Mouse (Mus musculus) embryo, embryonic 10 days (tissue): ENCODE measurements around the gene 2510009E07Rik.
A peak's percentile ranks its signal among the peaks of the same experiment; 100 is the strongest.

Source experiments
- DNase-seq: peaks from one replicate; pipeline ENCODE4 v3.0.0-alpha.2; 2015; ENCODE audit warnings: low spot score

Gene 2510009E07Rik

DNA sequence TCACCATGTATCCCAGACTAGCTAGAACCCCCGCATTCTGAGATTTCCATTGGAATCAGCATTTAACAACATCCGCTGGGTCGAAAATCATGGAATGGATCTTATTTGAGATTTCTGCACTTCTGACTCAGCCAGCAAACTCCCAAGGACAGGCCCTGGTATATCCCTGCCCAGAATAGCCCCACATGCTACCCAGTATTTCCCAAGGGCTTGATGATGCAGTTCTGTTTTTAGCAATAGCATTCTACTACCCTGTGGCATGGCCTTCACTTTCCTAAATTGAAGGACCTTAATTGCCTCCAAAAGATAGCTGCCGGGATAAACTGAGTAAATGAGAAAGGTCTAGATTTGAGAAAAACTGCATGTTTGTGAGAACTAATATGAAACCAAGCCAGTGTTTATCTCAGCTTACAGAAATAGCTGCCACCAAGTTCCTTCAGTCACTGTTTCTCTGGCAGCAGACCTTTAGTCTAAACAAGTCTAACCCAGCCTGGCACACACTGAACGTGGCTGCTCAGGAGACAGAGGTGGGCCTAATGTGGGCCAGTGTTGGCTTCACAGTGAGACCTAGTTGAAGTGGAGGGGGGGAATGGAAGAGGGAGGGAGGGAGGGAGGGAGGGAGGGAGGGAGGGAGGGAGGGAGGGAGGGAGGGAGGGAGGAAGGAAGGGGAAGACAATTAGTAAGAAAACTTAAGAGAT lies 58.2 kb downstream of the 2510009E07Rik start:
- DNase-seq: no peak

DNA sequence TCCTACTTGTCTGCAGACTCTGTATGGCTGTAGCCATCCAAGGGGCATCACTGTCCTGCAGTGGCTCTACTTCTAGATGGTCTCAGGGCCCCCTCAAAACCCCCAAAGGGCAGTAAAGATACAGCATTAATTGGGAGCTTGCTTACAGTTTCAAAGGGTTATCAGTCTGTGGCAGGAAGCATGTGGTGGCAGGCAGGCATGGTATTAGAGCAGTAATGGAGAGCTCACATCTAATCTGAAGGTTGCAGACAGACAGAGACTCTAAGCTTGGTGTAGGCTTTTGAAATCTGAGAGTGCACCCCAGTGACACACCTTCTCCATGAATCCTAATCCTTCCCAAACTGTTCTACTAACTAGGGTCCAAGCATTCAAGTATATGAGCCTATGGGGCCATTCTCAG lies 60.0 kb downstream of the 2510009E07Rik start:
- no peak for DNase-seq

DNA sequence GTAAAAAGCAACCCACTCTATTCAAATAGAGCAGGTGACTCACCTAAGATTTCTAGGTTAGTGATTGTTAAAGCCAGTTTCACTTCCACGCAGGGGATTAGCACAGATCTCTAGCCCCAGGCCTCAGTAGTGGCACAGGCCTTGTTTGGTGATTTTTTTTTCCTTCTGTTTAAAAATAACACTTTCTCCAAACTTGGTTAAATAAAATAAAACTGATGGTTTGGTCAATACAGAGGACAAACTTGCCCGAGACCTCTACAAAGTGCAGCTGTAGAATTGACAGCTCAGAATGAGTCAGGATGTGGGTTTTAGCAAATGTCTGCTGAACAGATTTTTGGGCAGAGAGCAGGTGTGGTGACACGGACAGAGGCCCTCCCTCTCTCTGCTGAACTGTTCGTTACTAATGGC lies 62.6 kb downstream of the 2510009E07Rik start:
- no peak for DNase-seq

DNA sequence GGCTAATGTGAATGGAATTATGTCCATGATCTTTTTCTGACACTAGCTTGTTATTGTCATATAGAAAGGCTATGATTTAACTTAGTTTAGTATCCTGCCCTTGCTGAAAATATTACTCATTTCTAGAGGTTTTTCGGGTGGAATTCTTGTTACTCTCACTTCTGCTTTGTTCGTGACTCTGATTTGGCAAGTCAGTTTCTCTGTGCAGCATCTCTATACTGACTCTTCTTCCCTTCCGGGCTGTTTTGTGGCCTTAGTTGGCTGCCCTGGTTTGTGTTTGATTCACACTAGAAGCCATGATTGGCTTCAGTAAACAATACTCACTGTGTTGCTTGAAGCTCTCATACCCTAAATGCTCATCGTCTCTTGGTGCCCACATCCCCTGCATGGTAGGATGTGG lies 63.9 kb downstream of the 2510009E07Rik start:
- DNase-seq: no peak

DNA sequence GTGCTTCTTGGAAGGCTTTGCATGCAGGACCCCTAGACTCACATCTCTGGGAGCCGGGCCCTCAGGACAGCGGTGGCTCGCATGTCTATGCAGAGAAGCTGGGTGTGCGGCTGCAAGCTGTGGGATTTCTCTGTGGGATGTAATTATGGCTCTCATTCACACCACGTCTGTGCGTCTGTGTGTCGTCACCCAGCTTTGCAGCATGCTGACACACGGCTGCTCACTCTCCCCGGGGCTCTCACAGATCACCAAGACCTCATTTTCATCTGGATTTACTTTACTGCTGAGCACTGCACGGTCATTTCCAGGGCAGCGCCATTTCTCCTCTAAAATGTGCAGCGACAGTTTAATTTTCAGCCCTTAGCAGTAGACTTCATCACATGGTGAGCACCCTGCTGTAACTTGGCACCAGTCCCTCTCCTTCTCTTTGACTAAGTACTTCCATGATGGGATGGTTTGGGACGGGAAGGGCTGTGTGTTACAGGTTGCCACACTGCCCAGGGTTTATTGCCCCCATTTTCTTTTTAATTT lies 66.3 kb downstream of the 2510009E07Rik start:
- no peak for DNase-seq

DNA sequence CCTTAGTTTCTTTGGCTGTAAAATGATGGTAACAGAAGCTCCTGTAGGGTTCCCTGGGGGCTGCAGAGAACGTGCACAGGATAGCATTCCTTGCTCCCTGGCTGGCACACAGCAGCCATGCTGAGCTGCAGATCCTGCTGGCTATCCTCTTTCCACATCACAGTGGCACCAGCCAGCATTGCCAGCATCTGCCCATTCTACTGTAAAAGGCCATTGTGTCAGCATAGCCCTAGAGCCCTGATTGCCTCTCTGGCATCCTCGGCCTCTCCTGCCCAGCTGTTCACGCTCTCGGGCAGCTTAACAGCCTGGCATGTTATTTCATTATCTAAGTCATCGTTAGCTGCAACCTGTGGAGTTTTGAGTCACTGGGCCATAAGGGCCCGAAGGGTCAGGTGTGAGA lies 67.2 kb downstream of the 2510009E07Rik start:
- no peak for DNase-seq

DNA sequence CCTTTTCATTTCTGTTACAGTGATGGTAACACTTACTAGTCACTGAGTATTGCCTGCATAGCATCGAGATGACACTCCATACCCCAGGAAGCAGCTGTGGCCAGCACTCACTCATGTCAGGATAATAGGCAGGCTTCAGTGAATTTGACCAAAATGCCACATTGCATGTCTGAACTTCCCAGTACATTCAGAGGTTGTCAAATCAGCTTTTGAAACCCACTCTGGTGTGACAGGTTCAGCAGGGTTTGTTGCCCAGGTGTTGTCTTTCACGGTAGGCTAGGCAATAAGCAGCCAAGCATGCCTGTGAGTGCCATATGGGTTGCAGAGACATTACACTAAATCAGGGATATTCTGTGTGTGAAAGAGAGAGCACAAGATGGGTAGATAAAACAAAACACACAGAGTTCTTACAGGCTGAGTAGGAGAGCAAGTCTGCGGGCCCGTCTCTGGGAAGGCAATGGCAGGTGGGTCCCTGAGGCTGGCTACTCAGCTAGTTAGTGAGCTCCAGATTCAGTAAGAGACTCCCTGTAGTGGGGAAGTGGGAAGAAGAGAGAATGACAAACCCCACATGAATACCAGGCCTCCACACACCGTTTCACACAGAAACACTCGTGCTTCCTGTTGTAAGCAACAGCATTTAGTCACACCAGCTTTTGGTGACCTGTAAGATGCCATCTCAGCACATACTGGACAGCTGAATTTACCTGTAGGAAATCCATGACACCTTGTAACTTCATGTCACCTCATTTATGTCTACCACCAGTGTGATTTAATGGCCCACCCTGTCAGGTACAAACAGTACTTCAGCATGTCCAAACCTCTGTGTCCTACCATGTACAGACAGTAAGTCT lies 68.5 kb downstream of the 2510009E07Rik start:
- DNase-seq: no peak

DNA sequence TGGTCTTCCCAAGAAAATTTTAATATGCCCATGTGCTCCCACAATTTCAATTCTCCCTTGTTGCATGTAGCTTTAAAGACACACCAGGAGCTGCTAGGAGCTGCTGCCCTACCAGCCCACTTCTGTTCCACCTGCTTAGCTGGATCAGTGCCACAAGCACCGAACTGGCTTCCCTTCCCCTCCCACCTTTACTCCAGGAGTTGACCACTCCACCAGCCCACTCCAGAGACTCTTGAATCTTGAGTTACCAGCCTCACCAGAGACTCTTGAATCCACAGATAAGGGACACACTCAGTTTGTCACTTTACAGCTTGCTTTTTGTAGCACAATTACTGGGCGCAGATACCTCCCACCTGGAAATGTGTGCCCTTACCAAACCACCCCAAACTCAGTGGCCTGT lies 73.8 kb downstream of the 2510009E07Rik start:
- DNase-seq: no peak

DNA sequence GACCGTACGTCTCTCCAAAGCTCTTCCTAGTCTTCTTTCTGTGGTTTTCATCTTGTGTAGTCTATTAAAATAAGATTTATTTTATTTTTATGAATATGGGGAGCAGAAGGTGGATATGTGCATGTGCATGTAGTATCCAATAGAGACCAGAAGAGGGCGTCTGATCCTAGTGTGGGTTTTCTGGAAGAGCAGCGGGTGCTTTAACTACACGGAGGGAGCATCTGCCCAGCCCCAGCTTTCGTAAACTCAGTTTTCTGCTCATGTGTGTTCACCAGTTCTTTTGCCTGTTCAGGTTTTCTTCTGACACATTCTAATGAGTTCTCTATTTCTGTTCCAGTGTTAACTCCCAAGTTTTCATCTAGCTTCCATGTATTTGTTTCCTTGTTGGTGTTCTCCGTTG lies 78.7 kb downstream of the 2510009E07Rik start:
- DNase-seq: peak; percentile 46

DNA sequence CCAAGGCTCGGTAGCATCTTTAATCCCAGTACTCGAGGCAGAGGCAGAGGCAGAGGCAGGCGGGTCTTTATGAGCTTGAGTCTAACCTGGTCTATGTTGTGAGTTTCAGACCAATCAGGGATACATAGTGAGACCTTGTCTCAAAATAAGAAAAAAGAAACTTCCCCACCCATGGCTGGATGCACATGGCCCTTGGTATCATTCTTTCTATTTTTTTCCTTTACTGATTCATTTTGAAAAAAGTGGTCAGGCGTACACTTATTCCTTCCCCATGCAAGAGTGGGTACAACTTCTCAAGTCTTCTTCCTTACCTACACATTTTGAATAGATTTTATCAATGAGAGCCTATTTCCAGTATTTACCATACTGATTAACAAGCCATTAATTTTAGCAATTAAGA lies 84.0 kb downstream of the 2510009E07Rik start:
- no peak for DNase-seq

DNA sequence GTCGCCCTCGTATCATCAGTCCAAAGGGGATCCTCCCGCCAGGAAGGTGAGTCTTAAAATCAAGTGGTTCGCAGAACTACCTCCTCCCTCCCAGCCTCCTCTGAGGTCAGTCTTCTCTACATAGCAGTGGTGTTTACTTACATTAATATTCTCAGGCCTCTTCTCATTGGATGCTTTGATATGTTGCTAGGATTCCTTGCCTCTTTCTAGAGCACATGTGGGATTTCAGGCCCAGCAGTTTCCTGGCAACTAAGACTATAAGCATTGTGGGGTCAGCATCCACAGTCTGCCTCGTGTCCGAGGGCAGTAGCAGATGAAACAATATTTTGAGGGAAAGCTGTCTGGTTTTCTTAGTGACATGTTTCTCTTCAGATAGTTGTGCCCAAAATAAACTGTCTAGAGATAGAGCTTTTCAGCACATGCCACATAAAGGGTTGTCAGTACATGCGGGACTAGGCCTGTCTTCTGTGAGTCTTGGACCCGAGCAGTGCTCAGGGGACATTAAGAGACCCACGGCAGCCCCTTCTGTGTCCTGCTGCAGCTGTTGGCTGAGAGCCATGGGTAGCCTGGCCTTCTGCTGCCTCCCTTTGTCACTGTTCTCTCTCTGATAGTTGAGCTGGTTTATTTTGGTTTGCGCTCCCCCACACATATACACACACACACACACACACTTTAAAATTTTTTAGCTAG lies 86.1 kb downstream of the 2510009E07Rik start:
- no peak for DNase-seq

DNA sequence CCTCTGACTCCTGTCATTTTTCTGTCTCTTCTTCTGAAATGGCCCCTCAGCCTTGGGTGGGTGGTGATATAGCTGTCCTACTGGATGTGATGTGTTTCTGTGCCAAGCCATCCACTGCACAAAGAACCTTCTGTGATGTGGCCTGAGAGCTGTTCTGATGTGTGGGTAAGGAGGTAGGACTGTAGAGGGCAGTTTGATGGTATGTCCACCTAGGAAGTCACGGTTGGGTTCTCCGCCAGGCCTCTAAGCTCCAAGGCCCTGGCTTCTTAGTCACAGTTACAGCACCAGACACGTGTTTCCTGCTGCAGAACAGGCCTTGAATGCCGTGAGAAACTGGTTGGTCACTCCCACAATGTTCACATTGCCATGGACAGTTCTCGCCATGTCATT lies 86.8 kb downstream of the 2510009E07Rik start:
- no peak for DNase-seq

DNA sequence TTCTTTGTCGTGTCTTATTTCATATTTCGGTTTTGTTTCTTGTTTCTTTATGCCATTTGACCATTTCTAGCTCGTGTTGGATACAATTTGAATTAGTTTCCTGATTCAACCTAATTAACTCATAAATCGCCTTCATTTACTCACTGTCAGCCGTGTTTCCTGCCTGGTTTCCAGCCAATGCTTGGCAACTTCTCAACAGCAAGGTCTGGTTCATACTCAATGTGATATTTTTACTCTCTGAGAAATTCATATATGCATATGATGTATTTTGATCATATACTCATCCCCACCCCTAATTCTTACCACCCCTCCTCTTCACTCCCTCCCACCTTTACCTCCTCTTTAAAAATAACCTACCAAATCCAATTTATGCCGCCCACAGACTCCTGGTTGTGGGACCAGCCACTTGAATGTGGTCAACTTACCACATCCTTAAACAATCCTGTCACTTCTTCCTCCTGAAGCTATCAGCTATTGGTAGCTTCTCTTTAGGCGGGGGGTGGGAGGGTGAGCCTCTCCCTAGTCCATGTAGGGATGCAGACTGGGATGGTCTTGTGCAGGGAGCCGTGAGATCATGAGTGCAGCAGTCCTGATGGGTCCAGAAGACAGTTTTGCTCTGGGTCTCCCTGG lies 87.3 kb downstream of the 2510009E07Rik start:
- DNase-seq: no peak

DNA sequence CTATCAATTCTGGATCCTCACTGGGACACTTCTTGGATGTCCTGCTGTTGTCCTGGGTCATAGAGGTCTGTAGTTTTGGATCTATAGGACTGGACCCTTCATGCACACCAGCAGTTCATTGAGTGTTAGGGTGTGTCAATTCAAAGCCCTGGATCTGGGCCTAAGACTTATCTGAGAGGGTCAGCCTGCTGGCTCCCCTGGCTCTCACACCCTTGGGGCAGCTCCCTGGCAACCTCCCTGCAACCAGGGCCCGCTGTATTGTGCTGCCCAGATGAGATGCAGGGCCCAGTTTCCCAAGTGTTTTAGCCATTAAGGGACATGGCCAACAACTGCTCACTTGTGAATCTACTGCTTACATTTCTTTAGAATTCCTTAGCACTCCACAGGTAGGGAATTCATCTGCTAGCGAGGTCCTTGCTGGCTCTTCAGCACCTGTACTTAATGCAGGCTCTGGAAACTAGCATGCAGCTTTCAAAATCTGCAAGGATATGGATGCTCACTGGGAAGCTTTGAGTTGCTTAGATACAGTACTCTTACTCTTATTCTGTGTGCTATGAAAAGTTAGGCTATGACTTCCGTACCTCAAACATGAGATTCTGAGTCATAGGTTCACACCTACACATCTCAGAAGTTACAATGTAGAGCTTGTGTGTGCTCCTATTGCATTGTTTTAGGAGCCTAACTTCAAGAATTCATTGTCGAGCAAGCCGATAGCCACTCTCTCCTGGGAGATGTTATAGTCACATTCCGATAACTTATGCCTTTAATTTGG lies 88.0 kb downstream of the 2510009E07Rik start:
- no peak for DNase-seq

DNA sequence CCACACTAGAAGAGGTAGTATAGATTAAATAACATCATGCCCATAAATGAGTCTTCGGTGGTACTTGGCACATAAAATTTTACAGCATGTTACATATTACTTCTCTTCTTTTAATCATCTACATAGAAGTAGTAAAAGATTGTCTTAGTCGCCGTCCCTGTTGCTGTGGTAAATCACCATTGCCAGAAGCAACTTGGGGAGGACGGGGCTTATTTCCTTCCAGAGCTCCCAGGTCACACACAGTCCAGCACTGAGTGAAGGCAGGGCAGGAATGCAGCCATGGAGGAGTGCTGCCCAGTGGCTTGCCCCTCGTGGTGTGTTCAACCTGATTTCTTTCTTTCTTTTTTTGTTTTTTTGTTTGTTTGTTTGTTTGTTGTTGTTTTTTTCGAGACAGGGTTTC lies 90.1 kb downstream of the 2510009E07Rik start:
- DNase-seq: no peak
